Mouse (Mus musculus) hindbrain, embryonic 13.5 days (tissue): Measurements from ENCODE around the gene Tln1. TPM values are rescaled to one million over a fixed set of nuclear protein-coding genes. Genes with fewer than 3 reads are reported as not detected.
"Not testable (repeated sequence)": the region's sequence is repeated elsewhere in the genome, so short reads cannot be mapped to it uniquely, and the experiment has no call there.

Source experiments
- ATAC-seq: fragments of 200-750 bp; cut with Nextera tagmentation; 2 replicates; pipeline ENCODE4 v1.8.0; 2017; ENCODE audit warnings: moderate TSS enrichment; ENCODE audit not compliant: low FRiP score
- H3K27ac ChIP-seq: fragments of 300-500 bp; sonication (generic); 2 replicates; pipeline ENCODE4 v1.5.1; 2015; ENCODE audit warnings: inconsistent platforms, mild to moderate bottlenecking, moderate library complexity
- H3K27me3 ChIP-seq: fragments of 300-500 bp; sonication (generic); 2 replicates; pipeline ENCODE4 v1.6.1; 2015; ENCODE audit warnings: mild to moderate bottlenecking, inconsistent platforms
- H3K36me3 ChIP-seq: fragments of 300-500 bp; sonication (generic); 2 replicates; pipeline ENCODE4 v1.6.1; 2015; ENCODE audit warnings: mild to moderate bottlenecking, inconsistent platforms
- H3K4me1 ChIP-seq: fragments of 300-500 bp; sonication (generic); replicated peaks from 2 replicates; pipeline ENCODE4 v1.6.1; 2015; ENCODE audit warnings: inconsistent platforms
- H3K4me2 ChIP-seq: fragments of 300-500 bp; sonication (generic); 2 replicates; pipeline ENCODE4 v1.6.1; 2015; ENCODE audit warnings: inconsistent platforms, mild to moderate bottlenecking, moderate library complexity
- H3K4me3 ChIP-seq: fragments of 300-500 bp; sonication (generic); 2 replicates; pipeline ENCODE4 v1.5.1; 2015; ENCODE audit warnings: mild to moderate bottlenecking, inconsistent platforms
- H3K9ac ChIP-seq: fragments of 300-500 bp; sonication (generic); 2 replicates; pipeline ENCODE4 v1.6.1; 2015; ENCODE audit warnings: mild to moderate bottlenecking, inconsistent platforms
- H3K9me3 ChIP-seq: fragments of 300-500 bp; sonication (generic); 2 replicates; pipeline ENCODE4 v1.6.1; 2016; ENCODE audit warnings: inconsistent platforms
- WGBS: fragments of 180-500 bp; shearing (Covaris S2); methylation state at CpG from one replicate; pipeline ENCODE4 v1.1.7; 2015; 5-methylcytosine and 5-hydroxymethylcytosine counted together
- polyA plus RNA-seq: library from polyadenylated mRNA; unstranded; fragments of >200 nt; fragmentation: Nextera tagmentation; extraction: Ambion mirVana; gene quantifications from 2 replicates; pipeline ENCODE4 v1.2.1, GENCODE M21; 2015

The Tln1 gene
- polyA plus RNA-seq, 1 experiment from 2014 or later = 66.2 TPM

DNA sequence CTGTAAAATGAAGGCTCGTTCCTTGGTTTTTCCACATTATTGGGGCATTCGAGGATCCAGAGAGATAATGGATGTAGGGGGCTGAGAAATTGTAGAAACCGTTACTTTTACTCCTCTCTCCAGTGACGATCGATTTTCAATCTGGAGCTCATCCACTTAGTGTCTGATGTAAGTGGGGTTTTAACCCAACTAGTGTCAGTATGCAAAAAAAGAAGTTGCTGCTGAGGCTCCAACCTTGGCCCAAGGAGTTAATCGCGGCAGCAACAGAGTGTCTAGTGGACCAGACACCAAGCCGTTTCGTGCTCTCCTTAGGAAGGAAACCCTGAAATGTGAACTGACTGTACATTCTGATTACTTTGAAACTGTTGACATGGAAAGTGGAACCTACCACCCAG, 68.6 kb downstream of the Tln1 start:
- H3K27me3 ChIP-seq = 0 out of 2 replicates have a peak, but pooled peaks cover 3% of the 10 kb centered on the region
- peak overlapping the region; percentile 84 for H3K9ac ChIP-seq
- H3K9me3 ChIP-seq = no peaks in the 10 kb centered on the region
- H3K4me3 ChIP-seq = peak overlapping the region; percentile 65
- 1% methylated on average over 9 of the region's 9 CpGs for WGBS
- peaks cover 30% of the 10 kb centered on the region for H3K4me1 ChIP-seq
- H3K27ac ChIP-seq = peak overlapping the region; percentile 91
- ATAC-seq = no peak
- H3K36me3 ChIP-seq = peaks cover 3% of the 10 kb centered on the region; the same call in 1 of the 2 replicates
- peak overlapping the region; percentile 62 for H3K4me2 ChIP-seq

DNA sequence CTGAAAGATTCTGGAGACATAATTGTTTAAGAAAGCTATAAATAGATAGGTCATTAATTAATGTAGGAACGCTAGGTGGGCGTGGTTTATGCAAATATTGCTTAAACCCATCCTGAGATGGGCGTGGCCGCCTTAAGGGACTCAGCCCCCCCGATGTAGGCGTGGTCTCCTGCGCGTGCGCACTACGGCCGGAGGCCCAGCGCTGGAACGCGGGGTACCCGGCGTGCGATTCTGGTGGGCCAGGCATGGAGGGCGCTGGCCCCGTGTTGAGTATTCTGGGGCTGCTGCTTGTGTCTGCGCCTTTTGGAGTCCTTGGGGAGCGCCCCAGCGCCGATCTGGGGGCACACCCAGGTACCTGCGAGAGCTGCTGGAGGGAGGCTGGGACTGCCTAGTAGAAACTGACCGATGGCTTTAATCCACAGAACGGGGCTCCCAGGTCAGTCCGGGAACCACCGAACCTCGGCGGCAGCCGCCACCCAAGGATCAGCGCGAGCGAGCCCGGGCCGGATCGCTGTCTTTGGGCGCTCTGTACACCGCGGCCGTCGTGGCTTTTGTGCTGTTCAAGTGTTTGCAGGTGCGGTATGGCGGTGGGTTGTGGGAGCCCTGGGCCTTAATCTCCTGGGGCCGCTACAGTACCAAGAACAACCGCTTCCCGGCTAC, 69.2 kb downstream of the Tln1 start:
- peaks cover 3% of the 10 kb centered on the region; the same call in 1 of the 2 replicates for H3K36me3 ChIP-seq
- H3K4me3 ChIP-seq = peak overlapping the region; percentile 65
- H3K27me3 ChIP-seq = no peaks in the 10 kb centered on the region
- WGBS = 0% methylated on average over 47 of the region's 47 CpGs
- ATAC-seq = peak; percentile 93
- peak overlapping the region; percentile 62 for H3K4me2 ChIP-seq
- H3K9ac ChIP-seq = peak overlapping the region; percentile 84
- H3K4me1 ChIP-seq = peaks cover 25% of the 10 kb centered on the region
- peak overlapping the region; percentile 91 for H3K27ac ChIP-seq
- no peaks in the 10 kb centered on the region for H3K9me3 ChIP-seq

DNA sequence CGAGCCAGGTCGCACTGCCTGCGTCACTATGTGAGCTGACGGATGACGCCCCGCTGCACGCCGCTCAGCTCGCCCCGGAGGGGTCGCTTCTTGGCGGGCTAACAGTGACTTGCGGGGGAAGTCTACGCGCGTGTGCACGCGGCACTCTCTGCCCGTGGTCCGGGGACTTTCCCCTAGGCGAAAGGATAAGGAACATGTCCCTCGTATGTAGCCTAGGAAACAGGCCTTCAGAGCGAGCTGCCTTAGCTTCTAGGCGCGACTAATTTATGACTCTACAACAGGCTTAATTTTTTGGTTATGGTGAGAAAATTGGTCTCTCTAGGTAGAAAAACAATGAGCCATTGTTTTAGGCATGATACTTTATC, 69.7 kb downstream of the Tln1 start, which contains the start of gene Ccdc107:
Ccdc107 (plus strand) TSS at position 80 of the 365 bp plus-strand sequence.
- ATAC-seq = peak; percentile 99
- Histone ChIP-seq H3K9ac (peak within 1 kb of the TSS; percentile 84), H3K36me3 (peaks cover 3% of the 10 kb centered on the region; the same call in 1 of the 2 replicates), H3K4me3 (peak within 1 kb of the TSS; percentile 65), H3K27ac (peak within 1 kb of the TSS; percentile 91), H3K4me2 (peak within 1 kb of the TSS; percentile 62), H3K27me3 (no peaks in the 10 kb centered on the region), H3K9me3 (no peaks in the 10 kb centered on the region), H3K4me1 (peaks cover 20% of the 10 kb centered on the region)
- 0% methylated on average over 25 of the region's 25 CpGs for WGBS

DNA sequence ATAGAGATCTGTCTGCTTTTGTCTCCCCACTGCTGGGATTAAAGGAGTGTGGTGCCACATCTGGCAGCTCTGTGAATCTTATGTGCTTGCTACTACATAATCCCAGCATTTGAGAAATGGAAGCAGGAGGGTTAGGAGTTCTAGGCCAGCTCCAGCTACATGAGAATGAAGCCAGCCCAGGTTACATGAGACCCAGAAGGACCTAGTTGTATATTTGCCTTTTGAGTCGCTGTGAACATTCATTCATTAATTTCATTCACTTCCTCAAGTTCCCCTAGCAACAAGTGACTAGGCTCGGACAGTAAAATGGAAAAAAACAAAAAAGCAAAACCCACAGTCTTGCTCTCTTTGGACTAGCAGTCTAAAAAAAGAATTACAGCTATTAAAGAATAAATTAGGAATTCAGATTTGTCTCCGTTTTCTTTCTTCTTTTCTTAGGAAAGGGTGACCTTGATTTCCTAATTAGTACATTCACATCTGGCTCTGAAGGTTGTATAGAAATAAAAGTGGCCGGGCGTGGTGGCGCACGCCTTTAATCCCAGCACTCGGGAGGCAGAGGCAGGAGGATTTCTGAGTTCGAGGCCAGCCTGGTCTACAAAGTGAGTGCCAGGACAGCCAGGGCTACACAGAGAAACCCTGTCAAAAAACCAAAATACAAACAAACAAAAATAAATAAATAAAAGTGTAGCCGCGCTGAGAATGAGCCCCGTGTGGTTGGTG, 70.2 kb downstream of the Tln1 start:
- Histone ChIP-seq H3K4me1 (peaks cover 15% of the 10 kb centered on the region), H3K36me3 (peaks cover 3% of the 10 kb centered on the region; the same call in 1 of the 2 replicates), H3K9me3 (no peaks in the 10 kb centered on the region), H3K4me2 (peak overlapping the region; percentile 62), H3K4me3 (peak overlapping the region; percentile 65), H3K27ac (peak overlapping the region; percentile 91), H3K9ac (no peak overlapping the region), H3K27me3 (no peaks in the 10 kb centered on the region)
- no peak for ATAC-seq
- WGBS = 47% methylated on average over 12 of the region's 12 CpGs

DNA sequence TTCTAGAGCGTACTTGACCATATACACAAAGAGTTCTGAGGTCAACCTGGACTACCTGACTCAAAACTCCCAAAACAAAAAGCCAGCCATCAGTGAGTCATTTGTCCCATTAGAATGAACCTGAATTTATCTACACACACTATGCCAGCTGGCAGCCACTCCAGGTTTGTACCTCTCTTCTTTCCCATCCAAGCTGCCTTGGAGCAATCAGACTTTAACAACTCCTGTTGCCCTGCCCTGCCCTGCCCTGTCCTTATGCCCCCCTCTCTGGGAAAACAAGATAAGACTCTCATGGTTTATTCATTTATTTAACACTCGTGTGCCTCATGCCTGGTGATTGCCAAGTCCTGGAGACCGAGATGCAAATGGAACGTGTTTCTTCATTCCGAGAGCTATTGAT, 71.7 kb downstream of the Tln1 start:
- Histone ChIP-seq H3K36me3 (peaks cover 3% of the 10 kb centered on the region; the same call in 1 of the 2 replicates), H3K4me2 (no peak overlapping the region), H3K9me3 (no peaks in the 10 kb centered on the region), H3K27me3 (no peaks in the 10 kb centered on the region), H3K4me3 (no peak overlapping the region), H3K9ac (no peak overlapping the region), H3K27ac (no peak overlapping the region), H3K4me1 (peaks cover 15% of the 10 kb centered on the region)
- ATAC-seq = no peak
- WGBS = 80% methylated on average over 5 of the region's 5 CpGs

DNA sequence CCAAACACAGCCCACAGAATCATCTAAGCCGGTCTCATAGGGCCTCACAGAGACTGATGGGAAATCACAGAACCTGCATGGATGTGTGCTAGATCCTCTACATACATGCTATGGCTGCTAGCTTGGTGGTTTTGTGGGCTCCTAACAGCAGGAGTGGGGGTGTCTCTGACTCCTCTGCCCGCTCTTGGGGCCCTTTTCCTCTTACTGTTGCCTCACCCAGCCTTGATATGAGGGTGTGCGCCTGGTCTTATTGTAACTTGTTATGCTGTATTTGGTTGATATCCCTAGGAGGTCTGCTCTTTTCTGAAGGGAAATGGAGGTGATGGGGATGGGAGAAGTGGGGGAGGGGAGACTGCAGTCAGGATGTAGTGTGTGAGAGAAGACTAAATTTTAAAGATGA, 72.9 kb downstream of the Tln1 start:
- Histone ChIP-seq H3K27ac (no peak overlapping the region), H3K27me3 (no peaks in the 10 kb centered on the region), H3K36me3 (no peaks in the 10 kb centered on the region), H3K4me3 (no peak overlapping the region), H3K4me2 (no peak overlapping the region), H3K9me3 (no peaks in the 10 kb centered on the region), H3K9ac (no peak overlapping the region), H3K4me1 (peaks cover 9% of the 10 kb centered on the region)
- ATAC-seq = no peak
- 93% methylated on average over 3 of the region's 3 CpGs for WGBS

DNA sequence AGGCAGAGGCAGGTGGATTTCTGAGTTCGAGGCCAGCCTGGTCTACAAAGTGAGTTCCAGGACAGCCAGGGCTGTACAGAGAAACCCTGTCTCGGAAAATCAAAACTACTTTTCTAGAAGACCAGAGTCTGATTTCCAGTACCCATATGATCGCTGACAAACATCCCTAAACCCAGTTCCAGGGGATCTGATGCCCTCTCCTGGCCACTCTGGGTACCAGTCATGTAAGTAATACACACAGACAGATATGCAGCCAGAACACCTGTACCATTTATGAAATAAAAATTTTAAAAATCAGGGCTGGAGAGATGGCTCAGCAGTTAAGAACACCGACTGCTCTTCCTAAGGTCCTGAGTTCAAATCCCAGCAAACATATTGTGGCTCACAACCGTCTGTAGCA, 76.8 kb downstream of the Tln1 start:
- ATAC-seq, H3K9me3 ChIP-seq, H3K4me1 ChIP-seq, H3K9ac ChIP-seq, H3K4me2 ChIP-seq, H3K27ac ChIP-seq, H3K27me3 ChIP-seq, H3K36me3 ChIP-seq, H3K4me3 ChIP-seq: not testable (repeated sequence)
- 83% methylated on average over 5 of the region's 5 CpGs for WGBS

DNA sequence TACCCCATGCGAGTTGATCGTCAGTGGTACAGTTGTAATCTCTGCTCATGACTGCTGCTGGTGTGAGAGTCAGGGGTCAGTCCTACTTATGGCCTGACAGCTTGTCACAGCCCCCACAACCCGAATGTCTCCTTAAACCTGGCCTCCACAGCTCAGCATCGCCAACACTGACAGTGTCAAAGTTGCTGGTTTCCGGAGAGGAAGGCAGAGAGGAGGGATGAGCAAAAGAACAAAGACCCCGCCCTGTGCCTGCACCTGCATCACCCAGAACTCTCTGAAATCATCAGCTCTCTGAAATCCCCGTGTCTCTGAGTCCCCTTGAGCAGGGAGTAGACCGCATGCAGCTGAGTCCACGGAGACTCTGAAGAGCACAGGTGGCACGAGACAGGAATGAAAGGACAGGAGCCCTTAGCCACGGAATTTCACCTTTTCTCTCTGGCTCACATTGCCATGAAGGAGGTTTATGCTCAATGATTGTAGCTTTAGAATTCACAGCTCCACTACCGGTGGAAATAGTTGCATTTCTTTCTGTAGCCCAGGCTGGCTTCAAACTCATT, 78.9 kb downstream of the Tln1 start, which contains the start of gene Sit1:
Sit1 (minus strand) TSS at position 200 of the 557 bp plus-strand sequence.
- ATAC-seq = no peak
- H3K36me3 ChIP-seq = no peaks in the 10 kb centered on the region
- WGBS = 62% methylated on average over 12 of the region's 12 CpGs
- no peak within 1 kb of the TSS for H3K27ac ChIP-seq
- H3K9me3 ChIP-seq = no peaks in the 10 kb centered on the region
- no peaks in the 10 kb centered on the region for H3K4me1 ChIP-seq
- H3K4me2 ChIP-seq = no peak within 1 kb of the TSS
- no peak within 1 kb of the TSS for H3K4me3 ChIP-seq
- H3K9ac ChIP-seq = no peak within 1 kb of the TSS
- H3K27me3 ChIP-seq = 0 out of 2 replicates have a peak, but pooled peaks cover 5% of the 10 kb centered on the region

DNA sequence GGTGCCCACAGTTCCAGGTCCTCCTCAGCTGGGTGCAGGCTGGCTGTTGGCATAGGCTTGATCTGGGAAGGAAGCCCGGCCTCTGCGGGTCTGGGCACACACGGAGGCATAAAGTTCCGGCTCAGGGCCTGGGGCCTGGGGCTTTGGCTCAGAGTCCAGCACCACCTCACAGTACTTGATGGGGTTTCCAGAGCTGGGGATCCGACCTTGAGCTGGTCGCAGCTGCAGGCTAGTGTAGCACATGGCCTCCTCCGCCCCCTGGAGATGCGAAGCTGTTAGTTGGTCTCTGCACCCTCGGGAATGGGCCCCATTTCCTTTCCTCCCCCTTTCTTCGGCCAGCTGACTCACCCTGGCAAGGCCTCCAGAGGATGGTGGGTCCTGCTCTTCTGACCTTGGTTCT, 79.9 kb downstream of the Tln1 start:
- H3K9me3 ChIP-seq = no peaks in the 10 kb centered on the region
- no peaks in the 10 kb centered on the region for H3K36me3 ChIP-seq
- H3K4me3 ChIP-seq = no peak overlapping the region
- H3K27me3 ChIP-seq = 0 out of 2 replicates have a peak, but pooled peaks cover 5% of the 10 kb centered on the region
- WGBS = 79% methylated on average over 10 of the region's 10 CpGs
- H3K4me2 ChIP-seq = no peak overlapping the region
- H3K27ac ChIP-seq = no peak overlapping the region
- ATAC-seq = no peak
- no peak overlapping the region for H3K9ac ChIP-seq
- peaks cover 4% of the 10 kb centered on the region; the same call in 1 of the 2 replicates for H3K4me1 ChIP-seq

DNA sequence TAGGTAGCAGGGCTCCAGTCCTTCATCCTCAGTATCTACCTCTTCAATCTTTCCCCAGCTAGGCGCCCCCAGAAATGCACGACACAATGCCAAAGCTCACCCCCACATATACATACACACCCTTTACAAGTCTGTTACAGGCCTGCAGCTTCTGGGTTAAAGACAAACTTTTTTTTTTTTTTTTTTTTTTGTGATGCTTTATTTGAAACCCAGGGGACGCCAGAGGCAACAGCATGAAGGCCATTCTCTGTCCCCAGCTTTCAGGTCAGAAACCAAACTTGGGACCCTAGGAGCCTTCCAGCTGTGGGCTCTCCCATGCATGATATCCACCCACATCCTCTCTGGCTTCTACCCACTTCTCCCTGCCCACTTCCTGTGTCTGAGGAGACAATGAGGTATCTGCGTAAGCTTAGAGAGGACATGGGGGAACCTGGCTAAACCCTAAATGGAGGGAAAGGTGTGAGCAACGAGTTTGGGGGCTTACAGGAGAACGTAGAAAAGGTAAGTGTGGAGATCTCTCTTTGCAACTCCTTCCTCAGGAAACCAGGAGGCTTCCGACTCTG, 80.5 kb downstream of the Tln1 start:
- Histone ChIP-seq H3K4me2 (no peak overlapping the region), H3K27ac (no peak overlapping the region), H3K4me3 (no peak overlapping the region), H3K36me3 (no peaks in the 10 kb centered on the region), H3K27me3 (0 out of 2 replicates have a peak, but pooled peaks cover 5% of the 10 kb centered on the region), H3K9me3 (no peaks in the 10 kb centered on the region), H3K9ac (no peak overlapping the region), H3K4me1 (peaks cover 4% of the 10 kb centered on the region; the same call in 1 of the 2 replicates)
- 71% methylated on average over 7 of the region's 7 CpGs for WGBS
- no peak for ATAC-seq
